9 mouse cellular contexts compared by ENCODE assay signal in genomic region chr8:26384305-26384993, GRCm38 (mm10).
A peak's percentile ranks its signal among the peaks of the same experiment; 100 is the strongest.
DNase-seq lines count a peak whose midpoint lies in the region; ATAC-seq lines count a peak whose summit lies in the region.
"Had no signal": no experiment of that assay in that cellular context is flagged by ENCODE, and none has a peak within 500 bp of the region (broad histone marks: within the 10 kb centered on the region; RNA-seq: fewer than 3 reads in every experiment).

No protein-coding gene starts in this region.

- H3K27ac ChIP-seq in forebrain, embryonic 10.5 days, result peak overlapping the region; percentile 51; the same call in 1 of the 2 replicates
- H3K27ac ChIP-seq in forebrain, embryonic 12.5 days, result no peak overlapping the region
- peak overlapping the region; percentile 47; the same call in 1 of the 2 replicates for H3K27ac ChIP-seq in limb, embryonic 11.5 days (replicated peaks; ENCODE audit: low read depth, low read length)

- peaks cover 4% of the 10 kb centered on the region; the same call in 1 of the 2 replicates for H3K27me3 ChIP-seq in forebrain, embryonic 10.5 days (ENCODE audit: poor library complexity, severe bottlenecking)
- no peaks in the 10 kb centered on the region for H3K27me3 ChIP-seq in forebrain, embryonic 12.5 days
- H3K27me3 ChIP-seq in limb, embryonic 11.5 days (ENCODE audit: control insufficient read depth, insufficient read depth, low read length), result no peaks in the 10 kb centered on the region
- H3K27me3 ChIP-seq: megakaryocyte, embryonic 14.5 days had no signal

- peaks cover 21% of the 10 kb centered on the region for H3K4me1 ChIP-seq in forebrain, embryonic 10.5 days
- peaks cover 10% of the 10 kb centered on the region for H3K4me1 ChIP-seq in forebrain, embryonic 12.5 days
- H3K4me1 ChIP-seq in limb, embryonic 11.5 days (ENCODE audit: control insufficient read depth, insufficient read depth, low read length), result peaks cover 2% of the 10 kb centered on the region; the same call in 1 of the 2 replicates
- H3K4me1 ChIP-seq: megakaryocyte, embryonic 14.5 days had no signal

- H3K4me3 ChIP-seq in forebrain, embryonic 10.5 days, result no peak overlapping the region
- no peak overlapping the region for H3K4me3 ChIP-seq in forebrain, embryonic 12.5 days (replicated peaks)
- no peak overlapping the region for H3K4me3 ChIP-seq in limb, embryonic 11.5 days (ENCODE audit: low read depth, low read length)
- H3K4me3 ChIP-seq: megakaryocyte, embryonic 14.5 days had no signal

- H3K9me3 ChIP-seq in forebrain, embryonic 10.5 days, result no peaks in the 10 kb centered on the region
- H3K9me3 ChIP-seq in forebrain, embryonic 12.5 days, result no peaks in the 10 kb centered on the region
- no peaks in the 10 kb centered on the region for H3K9me3 ChIP-seq in limb, embryonic 11.5 days (ENCODE audit: control insufficient read depth, low read length)

- no peak overlapping the region for H3K4me2 ChIP-seq in forebrain, embryonic 12.5 days
- no peak overlapping the region for H3K4me2 ChIP-seq in limb, embryonic 11.5 days (ENCODE audit: low read depth, severe bottlenecking)

- ATAC-seq in forebrain, embryonic 12.5 days (ENCODE audit: low FRiP score), result no peak
- peak; percentile 79 for ATAC-seq in limb, embryonic 11.5 days (ENCODE audit: insufficient number of reproducible peaks, low FRiP score, low TSS enrichment, low read depth)

- H3K36me3 ChIP-seq in forebrain, embryonic 10.5 days (replicated peaks), result no peaks in the 10 kb centered on the region
- H3K36me3 ChIP-seq in forebrain, embryonic 12.5 days (replicated peaks), result no peaks in the 10 kb centered on the region
- no peaks in the 10 kb centered on the region for H3K36me3 ChIP-seq in limb, embryonic 11.5 days (ENCODE audit: control insufficient read depth, insufficient read depth, low read length)

- H3K9ac ChIP-seq in forebrain, embryonic 12.5 days, result no peak overlapping the region
- H3K9ac ChIP-seq in limb, embryonic 11.5 days (ENCODE audit: low read length), result no peak overlapping the region

- DNase-seq in forebrain, embryonic 10.5 days (ENCODE audit: extremely low spot score, low spot score), result peak; percentile 29
- DNase-seq in embryo, embryonic 11.5 days (ENCODE audit: low read depth, low spot score), result peak; percentile 45
- DNase-seq in heart, postnatal 4 days, result peak; percentile 18
- DNase-seq in limb, embryonic 11.5 days (ENCODE audit: low spot score), result peak; percentile 80
- peak; percentile 37 for DNase-seq in skeletal muscle tissue, adult 2 months (ENCODE audit: low read depth, low spot score)
- DNase-seq in testis, postnatal 10 days (ENCODE audit: low spot score), result no peak
- no peak for DNase-seq in natural killer cell, adult 2 months (ENCODE audit: low spot score in 2 of 2)

- WGBS in forebrain, embryonic 10.5 days, result 8% methylated on average over 3 of the region's 3 CpGs
- WGBS in forebrain, embryonic 12.5 days, result 10% methylated on average over 3 of the region's 3 CpGs
- 0% methylated on average over 3 of the region's 3 CpGs for WGBS in limb, embryonic 11.5 days

Comparison
In these comparisons a context has a peak if more than half of its experiments do, and no peak if none do; other contexts are left out.
1. DNase-seq: peak in forebrain, embryonic 10.5 days (single experiment), embryo, embryonic 11.5 days (single experiment), heart, postnatal 4 days (single experiment), limb, embryonic 11.5 days (single experiment) and skeletal muscle tissue, adult 2 months (single experiment); none in testis, postnatal 10 days (single experiment) and natural killer cell, adult 2 months (0 of 2).